Mouse (Mus musculus): ENCODE measurements around the gene Ptp4a2. TPM values are rescaled to one million over a fixed set of nuclear protein-coding genes. Genes with fewer than 3 reads are reported as not detected.
"Not testable (repeated sequence)": the region's sequence is repeated elsewhere in the genome, so short reads cannot be mapped to it uniquely, and the experiment has no call there.

Ptp4a2 gene
- total and polyA plus RNA-seq, 3 experiments, result 118 to 619 (median 119) TPM

DNA sequence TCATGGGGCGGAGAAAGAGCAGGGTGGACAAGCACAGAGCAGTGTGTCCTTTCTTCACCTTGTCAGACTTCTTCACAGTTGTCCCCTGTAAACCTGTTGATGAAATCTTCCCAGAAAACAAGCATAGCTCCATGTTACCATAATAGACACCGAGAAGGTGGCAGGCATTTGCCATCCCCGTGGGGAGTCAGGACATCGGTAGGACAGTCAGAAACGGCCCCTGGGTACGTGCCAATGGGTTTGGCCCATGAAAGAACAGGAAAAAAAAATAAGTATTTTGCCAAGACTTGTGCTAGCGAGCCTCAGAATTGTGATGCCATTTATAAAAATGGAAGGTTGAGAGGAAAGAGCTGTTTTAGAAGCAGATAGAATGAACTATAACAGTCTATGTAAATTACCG, 43.2 kb upstream of the Ptp4a2 start:
- no peak overlapping the region for H3K9ac ChIP-seq (ENCODE audit: control insufficient read depth, low read depth, low read length, poor library complexity, severe bottlenecking)
- no peak overlapping the region for H3K4me3 ChIP-seq (ENCODE audit: control insufficient read depth in 1 of 2, insufficient read depth in 1 of 2, low read depth in 2 of 2, low read length in 2 of 2)
- no peaks in the 10 kb centered on the region for H3K79me2 ChIP-seq (ENCODE audit: control insufficient read depth, insufficient read depth, low read length, poor library complexity)
- no peaks in the 10 kb centered on the region for H3K27me3 ChIP-seq (ENCODE audit: control insufficient read depth in 1 of 2, insufficient read depth in 2 of 2, low read length in 2 of 2)
- H3K4me1 ChIP-seq (ENCODE audit: control insufficient read depth in 1 of 2, insufficient read depth in 2 of 2, low read length in 2 of 2), result no peaks in the 10 kb centered on the region; a peak in 1 of 4 replicates
- TF ChIP-seq UBTF (IDR thresholded peaks at IDR 0.05; ENCODE audit: borderline replicate concordance, insufficient read depth, low read depth, low read length) (no peak), JUND (IDR thresholded peaks at IDR 0.05; ENCODE audit: low read depth, low read length) (no peak), TCF12 (IDR thresholded peaks at IDR 0.05; ENCODE audit: low read depth, low read length) (no peak), BHLHE40 (IDR thresholded peaks at IDR 0.05; ENCODE audit: borderline replicate concordance, low read depth, low read length) (no peak), HCFC1 (IDR thresholded peaks at IDR 0.05; ENCODE audit: low read depth, low read length) (no peak), MAZ (IDR thresholded peaks at IDR 0.05; ENCODE audit: low read depth, low read length) (no peak), MXI1 (IDR thresholded peaks at IDR 0.05; ENCODE audit: low read depth, low read length) (no peak), ZNF384 (IDR thresholded peaks at IDR 0.05; ENCODE audit: low read depth, low read length) (no peak), POLR2AphosphoS5 (IDR thresholded peaks at IDR 0.05; ENCODE audit: borderline replicate concordance, low read depth, low read length) (no peak), MYB (IDR thresholded peaks at IDR 0.05; ENCODE audit: low read depth, low read length) (no peak), MAFK (IDR thresholded peaks at IDR 0.05; ENCODE audit: borderline replicate concordance, low read depth, low read length) (no peak), ZC3H11A (IDR thresholded peaks at IDR 0.05; ENCODE audit: low read depth, low read length) (no peak), ETS1 (IDR thresholded peaks at IDR 0.05; ENCODE audit: low read depth, low read length) (no peak), TAL1 (IDR thresholded peaks at IDR 0.05; ENCODE audit: low read length) (no peak), KAT2A (conservative IDR thresholded peaks at IDR 0.05; ENCODE audit: low read depth, low read length) (no peak)
- H3K27ac ChIP-seq (ENCODE audit: control insufficient read depth, low read depth, low read length), result no peak overlapping the region
- no peaks in the 10 kb centered on the region for H3K36me3 ChIP-seq (ENCODE audit: control insufficient read depth in 1 of 2, insufficient read depth in 2 of 2, low read length in 2 of 2)
- no peak for DNase-seq (ENCODE audit: low read depth, low spot score)
- no peaks in the 10 kb centered on the region for H3K9me3 ChIP-seq (replicated peaks; ENCODE audit: insufficient read depth, low read length)

DNA sequence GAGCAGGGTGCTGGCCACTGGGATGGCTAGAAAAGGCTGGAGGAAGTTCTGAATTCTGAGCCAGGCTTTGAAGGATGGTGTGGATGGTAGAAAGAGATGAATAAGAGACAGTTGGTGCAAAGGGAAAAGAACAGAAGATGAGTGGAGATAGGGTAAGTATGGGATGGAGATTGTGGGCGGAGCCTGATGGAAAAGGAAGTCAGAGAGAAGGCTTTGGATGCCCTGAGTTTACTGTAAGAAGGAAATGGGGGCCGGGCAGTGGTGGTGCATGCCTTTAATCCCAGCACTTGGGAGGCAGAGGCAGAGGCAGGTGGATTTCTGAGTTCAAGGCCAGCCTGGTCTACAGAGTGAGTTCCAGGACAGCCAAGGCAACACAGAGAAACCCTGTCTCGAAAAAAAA, 42.3 kb upstream of the Ptp4a2 start:
- H3K79me2 ChIP-seq (ENCODE audit: control insufficient read depth, insufficient read depth, low read length, poor library complexity); H3K9ac ChIP-seq (ENCODE audit: control insufficient read depth, low read depth, low read length, poor library complexity, severe bottlenecking); H3K9me3 ChIP-seq (replicated peaks; ENCODE audit: insufficient read depth, low read length); H3K4me1 ChIP-seq (ENCODE audit: control insufficient read depth in 1 of 2, insufficient read depth in 2 of 2, low read length in 2 of 2); H3K27me3 ChIP-seq (ENCODE audit: control insufficient read depth in 1 of 2, insufficient read depth in 2 of 2, low read length in 2 of 2); H3K27ac ChIP-seq (ENCODE audit: control insufficient read depth, low read depth, low read length); H3K4me3 ChIP-seq (ENCODE audit: control insufficient read depth in 1 of 2, insufficient read depth in 1 of 2, low read depth in 2 of 2, low read length in 2 of 2); H3K36me3 ChIP-seq (ENCODE audit: control insufficient read depth in 1 of 2, insufficient read depth in 2 of 2, low read length in 2 of 2): not testable (repeated sequence)
- peak; percentile 69 for DNase-seq (ENCODE audit: low read depth, low spot score)

DNA sequence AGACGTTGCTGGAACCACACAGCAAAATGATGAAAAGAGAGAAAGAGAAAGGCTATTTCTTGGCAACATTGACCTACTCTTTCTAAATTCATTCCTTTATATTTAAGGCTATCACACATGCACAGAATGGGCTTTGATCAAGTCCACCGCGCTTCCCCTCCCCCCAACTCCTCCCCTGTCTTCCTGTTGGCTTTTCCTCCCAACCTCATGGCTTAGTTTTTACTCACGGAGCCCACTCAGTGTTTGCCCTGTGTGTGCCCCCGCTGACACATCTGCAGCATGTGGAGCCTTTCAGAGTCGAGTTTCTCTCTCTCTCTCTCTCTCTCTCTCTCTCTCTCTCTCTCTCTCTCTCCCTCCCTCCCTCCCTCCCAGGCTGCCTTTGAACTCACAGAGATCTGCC, 40.4 kb upstream of the Ptp4a2 start:
- no peaks in the 10 kb centered on the region for H3K79me2 ChIP-seq (ENCODE audit: control insufficient read depth, insufficient read depth, low read length, poor library complexity)
- H3K27me3 ChIP-seq (ENCODE audit: control insufficient read depth in 1 of 2, insufficient read depth in 2 of 2, low read length in 2 of 2), result no peaks in the 10 kb centered on the region
- TF ChIP-seq GATA1 (IDR thresholded peaks at IDR 0.05; ENCODE audit: low read depth, low read length) (no peak), SMC3 (IDR thresholded peaks at IDR 0.05; ENCODE audit: low read depth, low read length) (no peak), POLR2AphosphoS5 (IDR thresholded peaks at IDR 0.05; ENCODE audit: borderline replicate concordance, low read depth, low read length) (no peak), ZKSCAN1 (IDR thresholded peaks at IDR 0.05; ENCODE audit: low read depth, low read length) (no peak), EP300 (IDR thresholded peaks at IDR 0.05; ENCODE audit: low read depth in 1 of 2, low read length in 2 of 2) (no peak), MAFK (IDR thresholded peaks at IDR 0.05; ENCODE audit: borderline replicate concordance, low read depth, low read length) (no peak)
- DNase-seq (ENCODE audit: low read depth, low spot score), result no peak
- no peak overlapping the region for H3K27ac ChIP-seq (ENCODE audit: control insufficient read depth, low read depth, low read length)
- H3K9me3 ChIP-seq (replicated peaks; ENCODE audit: insufficient read depth, low read length), result no peaks in the 10 kb centered on the region
- H3K4me3 ChIP-seq (ENCODE audit: control insufficient read depth in 1 of 2, insufficient read depth in 1 of 2, low read depth in 2 of 2, low read length in 2 of 2), result no peak overlapping the region
- H3K9ac ChIP-seq (ENCODE audit: control insufficient read depth, low read depth, low read length, poor library complexity, severe bottlenecking), result no peak overlapping the region
- no peaks in the 10 kb centered on the region for H3K36me3 ChIP-seq (ENCODE audit: control insufficient read depth in 1 of 2, insufficient read depth in 2 of 2, low read length in 2 of 2)
- no peaks in the 10 kb centered on the region; a peak in 1 of 4 replicates for H3K4me1 ChIP-seq (ENCODE audit: control insufficient read depth in 1 of 2, insufficient read depth in 2 of 2, low read length in 2 of 2)
